Mouse (Mus musculus) heart, adult 2 months (tissue): ENCODE results near the gene Trp63.

Experiments
- CTCF ChIP-seq: fragments of 200-600 bp; IDR thresholded peaks from 2 replicates; pipeline ENCODE4 v1.8.1; 2022; ENCODE audit warnings: antibody characterized with exemption, mild to moderate bottlenecking, moderate library complexity
- EP300 ChIP-seq: fragments of 200-500 bp; IDR thresholded peaks from 2 replicates; pipeline ENCODE4 v1.6.1; 2011; ENCODE audit warnings: low read depth, low read length, control low read depth; ENCODE audit not compliant: insufficient read depth
- POLR2A ChIP-seq: fragments of 200-500 bp; IDR thresholded peaks from 2 replicates; pipeline ENCODE4 v1.6.1; 2011; ENCODE audit warnings: mild to moderate bottlenecking, low read depth, low read length, control low read depth; ENCODE audit not compliant: insufficient read depth

DNA sequence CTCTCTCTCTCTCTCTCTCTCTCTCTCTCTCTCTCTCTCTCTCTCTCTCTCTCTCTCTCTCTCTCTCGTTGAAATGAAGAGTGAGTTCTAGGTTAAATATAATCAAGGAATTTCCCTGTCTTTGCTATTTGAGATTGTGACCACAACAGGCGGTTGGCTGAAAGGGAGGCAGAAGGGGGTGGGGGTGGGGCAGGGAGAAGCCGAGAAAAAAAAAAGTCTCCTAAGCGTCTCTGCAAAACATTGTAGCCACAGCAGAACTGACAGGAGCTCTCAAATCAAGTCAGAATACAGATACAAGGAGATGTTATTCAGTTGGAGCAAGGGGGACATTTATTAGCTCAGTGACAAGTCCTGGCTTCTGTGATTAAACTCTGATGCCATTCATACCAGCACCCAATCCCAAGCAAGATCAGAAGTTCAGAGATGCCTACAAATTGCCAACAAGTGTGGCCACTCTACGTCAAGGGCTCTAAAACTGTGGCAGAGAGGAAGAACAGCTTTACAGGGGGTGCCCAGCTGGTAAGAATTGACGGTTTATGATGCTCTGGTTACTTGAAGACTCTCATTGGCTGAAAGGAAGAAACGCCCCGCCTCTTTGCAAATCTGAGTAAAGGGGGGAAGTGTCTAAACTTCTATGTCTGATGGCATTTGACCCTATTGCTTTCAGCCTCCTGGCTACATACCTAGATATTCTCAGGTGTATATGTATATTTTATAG lies at the start of gene Trp63:
- TF ChIP-seq EP300 (no peak), CTCF (no peak), POLR2A (no peak)
